Comparison of ENCODE assay signal across 22 mouse cellular contexts in the genomic region with DNA sequence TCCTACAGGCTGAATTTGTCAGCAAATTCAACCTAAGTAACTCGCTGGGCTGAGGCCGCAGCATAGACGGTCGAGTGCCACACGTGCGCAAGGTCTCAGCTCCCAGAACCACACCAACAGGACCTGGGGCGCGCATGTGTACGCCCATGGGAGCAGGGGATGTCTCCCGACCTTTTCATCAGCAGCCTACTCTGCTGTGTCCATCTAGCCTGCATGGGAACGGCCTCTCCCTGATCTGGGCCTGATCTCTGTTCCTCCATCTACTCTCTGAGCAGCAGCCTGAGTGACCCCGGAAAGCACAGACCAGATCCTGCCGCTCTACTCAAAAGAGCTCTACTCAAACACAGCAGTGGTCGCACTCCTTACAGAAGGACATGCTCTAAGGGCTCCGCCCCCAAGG. TPM values are rescaled to one million over a fixed set of nuclear protein-coding genes. Genes with fewer than 3 reads are reported as not detected.
DNase-seq lines count a peak whose midpoint lies in the region; ATAC-seq and TF ChIP-seq lines count a peak whose summit lies in the region.
"Had no signal": no experiment of that assay in that cellular context is flagged by ENCODE, and none has a peak within 500 bp of the region (broad histone marks: within the 10 kb centered on the region; RNA-seq: fewer than 3 reads in every experiment).

No protein-coding gene starts in this region.

- ATAC-seq in heart, embryonic 13.5 days (ENCODE audit: extremely low read depth, insufficient number of reproducible peaks, low FRiP score, low TSS enrichment) = no peak
- no peak for ATAC-seq in megakaryocyte, adult 5-6 weeks (ENCODE audit: poor library complexity, severe bottlenecking)
- ATAC-seq: intestine, postnatal 0 days; midbrain, embryonic 15.5 days had no signal

- 90% methylated on average over 15 of the region's 15 CpGs for WGBS in heart, embryonic 13.5 days

- in situ Hi-C loops in ES-E14 (cut with MboI; ENCODE audit: low sequenced_read_pairs in 2 of 2, unreplicated experiment in 2 of 2) = no loop called here

- H3K9ac ChIP-seq in heart, embryonic 13.5 days = peak overlapping the region; percentile 50; the same call in 1 of the 2 replicates
- H3K9ac ChIP-seq in ES-E14 (ENCODE audit: insufficient read depth, low read depth, low read length, poor library complexity, severe bottlenecking) = peak overlapping the region; percentile 49; the same call in 1 of the 2 replicates
- H3K9ac ChIP-seq: embryonic facial prominence, embryonic 13.5 days; hindbrain, embryonic 14.5 days; limb, embryonic 15.5 days; midbrain, embryonic 15.5 days; stomach, embryonic 15.5 days had no signal

- intact Hi-C loops in heart, postnatal 14 days (cut with DNase I) = no loop called here

- H3K4me3 ChIP-seq in heart, embryonic 13.5 days = no peak overlapping the region
- peak overlapping the region; percentile 51 for H3K4me3 ChIP-seq in megakaryocyte, embryonic 14.5 days (replicated peaks)
- peak overlapping the region; percentile 19 to 99; a peak in 2 of 4 replicates for H3K4me3 ChIP-seq in ES-E14 (ENCODE audit: insufficient read depth in 1 of 2, low read depth in 1 of 2, low read length in 2 of 2, poor library complexity in 1 of 2, severe bottlenecking in 1 of 2)
- H3K4me3 ChIP-seq: embryonic facial prominence, embryonic 13.5 days; limb, embryonic 15.5 days; midbrain, embryonic 15.5 days; myocyte; stomach, embryonic 15.5 days had no signal

- no peak overlapping the region for H3K4me2 ChIP-seq in heart, embryonic 13.5 days
- H3K4me2 ChIP-seq: embryonic facial prominence, embryonic 13.5 days; hindbrain, embryonic 14.5 days; limb, embryonic 15.5 days; midbrain, embryonic 15.5 days; stomach, embryonic 15.5 days had no signal

- peaks cover 48% of the 10 kb centered on the region for H3K36me3 ChIP-seq in heart, embryonic 13.5 days
- peaks cover 55% of the 10 kb centered on the region for H3K36me3 ChIP-seq in megakaryocyte, embryonic 14.5 days (replicated peaks; ENCODE audit: low read length)
- H3K36me3 ChIP-seq in ES-E14 (ENCODE audit: control insufficient read depth, insufficient read depth, low read length, poor library complexity, severe bottlenecking) = peaks cover 46% of the 10 kb centered on the region
- H3K36me3 ChIP-seq: midbrain, embryonic 15.5 days had no signal

- no peak for DNase-seq in heart, postnatal 14 days
- DNase-seq in ES-E14 (ENCODE audit: low read depth, low spot score) = no peak
- DNase-seq in yolk sac, embryonic 10.5 days (ENCODE audit: low spot score) = peak; percentile 22
- no peak for DNase-seq in urinary bladder, postnatal 4 days (ENCODE audit: low spot score in 2 of 2)
- DNase-seq: adrenal gland, postnatal 36 days; cerebellum, adult 11-12 months; cerebellum, postnatal 14 days; gastrocnemius, postnatal 14 days; heart, postnatal 10 days; thymus, adult 18-20 months had no signal

- no peaks in the 10 kb centered on the region for H3K9me3 ChIP-seq in heart, embryonic 13.5 days
- no peaks in the 10 kb centered on the region for H3K9me3 ChIP-seq in megakaryocyte, embryonic 14.5 days
- no peaks in the 10 kb centered on the region for H3K9me3 ChIP-seq in ES-E14 (ENCODE audit: control insufficient read depth, insufficient read depth, low read depth, low read length)
- H3K9me3 ChIP-seq: embryonic facial prominence, embryonic 13.5 days; limb, embryonic 15.5 days; midbrain, embryonic 15.5 days; stomach, embryonic 15.5 days had no signal

- no peak overlapping the region for H3K27ac ChIP-seq in heart, embryonic 13.5 days (replicated peaks)
- H3K27ac ChIP-seq in ES-E14 (ENCODE audit: insufficient read depth, low read depth, low read length, poor library complexity, severe bottlenecking) = no peak overlapping the region; the same call in 1 of the 2 replicates
- H3K27ac ChIP-seq: embryonic facial prominence, embryonic 13.5 days; hindbrain, embryonic 14.5 days; kidney, postnatal 0 days; limb, embryonic 15.5 days; macrophage; midbrain, embryonic 15.5 days had no signal

- H3K27me3 ChIP-seq in heart, embryonic 13.5 days (replicated peaks) = no peaks in the 10 kb centered on the region
- H3K27me3 ChIP-seq in megakaryocyte, embryonic 14.5 days (replicated peaks) = no peaks in the 10 kb centered on the region
- H3K27me3 ChIP-seq: embryonic facial prominence, embryonic 13.5 days; limb, embryonic 15.5 days; midbrain, embryonic 15.5 days; stomach, embryonic 15.5 days had no signal

- H3K4me1 ChIP-seq in heart, embryonic 13.5 days = peaks cover 79% of the 10 kb centered on the region
- H3K4me1 ChIP-seq in megakaryocyte, embryonic 14.5 days = peaks cover 94% of the 10 kb centered on the region
- H3K4me1 ChIP-seq in ES-E14 (ENCODE audit: control insufficient read depth in 2 of 2, insufficient read depth in 2 of 2, low read length in 2 of 2, poor library complexity in 1 of 2) = peaks cover 7 to 13% of the 10 kb centered on the region in 2 experiments

TF ChIP-seq in ES-E14, 5 proteins besides CTCF, POLR2A, EP300 and RAD21:
- TF ChIP-seq ZC3H11A (IDR thresholded peaks at IDR 0.05; ENCODE audit: borderline replicate concordance, low read depth, low read length) = no peak
- no peak for TF ChIP-seq CHD2 (IDR thresholded peaks at IDR 0.05; ENCODE audit: low read depth, low read length)
- no peak for TF ChIP-seq MAFK (IDR thresholded peaks at IDR 0.05; ENCODE audit: insufficient read depth, low read depth, low read length)
- no peak for TF ChIP-seq HCFC1 (IDR thresholded peaks at IDR 0.05; ENCODE audit: borderline replicate concordance, insufficient read depth, low read length)
- TF ChIP-seq ZNF384 (IDR thresholded peaks at IDR 0.05; ENCODE audit: low read depth, low read length) = no peak

RNA-seq across cellular contexts. Expression of a gene that starts 3.5 kb away (rescaled TPM):
- 106 and 128 TPM in 2 replicates for polyA plus RNA-seq in heart, embryonic 13.5 days (2015; fragmentation: Nextera tagmentation; extraction: Ambion mirVana)
- total RNA-seq in heart, postnatal 14 days (2021) = 10 to 100 TPM; 28.8 to 33.5 TPM
- polyA plus RNA-seq in megakaryocyte, embryonic 14.5 days (2012; ENCODE audit: insufficient read depth, low replicate concordance) = 21.6 and 33.2 TPM in 2 replicates
- 37.5 and 39.4 TPM in 2 replicates for total RNA-seq in megakaryocyte, adult 5-6 weeks (2015)
- total RNA-seq in megakaryocyte, adult 5-6 weeks (2017) = 53.6 and 57.3 TPM in 2 replicates
- 134 and 157 TPM in 2 replicates for total RNA-seq in ES-E14 (2012; rRNA removed)

RNA-seq across cellular contexts. Expression of a gene that starts 8.1 kb away (rescaled TPM):
- 85.0 and 91.9 TPM in 2 replicates for polyA plus RNA-seq in heart, embryonic 13.5 days (2015; fragmentation: Nextera tagmentation; extraction: Ambion mirVana)
- 100 to 1,000 TPM; 189 to 195 TPM for total RNA-seq in heart, postnatal 14 days (2021)
- 20.3 and 30.8 TPM in 2 replicates for polyA plus RNA-seq in megakaryocyte, embryonic 14.5 days (2012; ENCODE audit: insufficient read depth, low replicate concordance)
- total RNA-seq in megakaryocyte, adult 5-6 weeks (2015) = 65.8 and 70.1 TPM in 2 replicates
- total RNA-seq in megakaryocyte, adult 5-6 weeks (2017) = 81.0 and 89.2 TPM in 2 replicates
- total RNA-seq in ES-E14 (2012; rRNA removed) = 50.9 and 54.5 TPM in 2 replicates

RNA-seq across cellular contexts. Expression of a gene that starts 22.5 kb away (rescaled TPM):
- 17.4 and 21.0 TPM in 2 replicates for polyA plus RNA-seq in heart, embryonic 13.5 days (2015; fragmentation: Nextera tagmentation; extraction: Ambion mirVana)
- total RNA-seq in heart, postnatal 14 days (2021) = 1 to 10 TPM; 2.3 to 3.9 TPM
- 13.0 and 15.2 TPM in 2 replicates for polyA plus RNA-seq in megakaryocyte, embryonic 14.5 days (2012; ENCODE audit: insufficient read depth, low replicate concordance)
- 0.25 TPM in 1 of 2 replicates, not detected in the other for total RNA-seq in megakaryocyte, adult 5-6 weeks (2015)
- not detected in 2 replicates for total RNA-seq in megakaryocyte, adult 5-6 weeks (2017)
- total RNA-seq in ES-E14 (2012; rRNA removed) = 5.1 and 5.8 TPM in 2 replicates
- polyA plus RNA-seq: macrophage had no signal

RNA-seq across cellular contexts. Expression of a gene that starts 57.0 kb away (rescaled TPM):
- polyA plus RNA-seq in heart, embryonic 13.5 days (2015; fragmentation: Nextera tagmentation; extraction: Ambion mirVana) = 1.9 and 2.4 TPM in 2 replicates
- 10 to 100 TPM; 34.3 to 47.8 TPM for total RNA-seq in heart, postnatal 14 days (2021)
- 1.6 and 4.7 TPM in 2 replicates for polyA plus RNA-seq in megakaryocyte, embryonic 14.5 days (2012; ENCODE audit: insufficient read depth, low replicate concordance)
- total RNA-seq in megakaryocyte, adult 5-6 weeks (2015) = 32.6 and 44.2 TPM in 2 replicates
- total RNA-seq in megakaryocyte, adult 5-6 weeks (2017) = 59.2 and 64.7 TPM in 2 replicates
- total RNA-seq in ES-E14 (2012; rRNA removed) = 0.37 and 0.71 TPM in 2 replicates
